Mouse (Mus musculus) stomach, postnatal 0 days (tissue): ENCODE results near the gene Arid5b.

Experiments
- CTCF ChIP-seq: IDR thresholded peaks from 2 replicates; pipeline ENCODE4 v1.5.1; 2016; ENCODE audit warnings: antibody characterized with exemption, low read depth, mild to moderate bottlenecking, moderate library complexity
- EP300 ChIP-seq: optimal IDR thresholded peaks from 2 replicates; pipeline ENCODE3; 2016; ENCODE audit warnings: antibody characterized with exemption

- no peak for TF ChIP-seq CTCF
- TF ChIP-seq EP300 = no peak
Observed at GRCm38 (mm10) chr10:68246603-68247247, 31.8 kb downstream of the Arid5b start.
